Comparison of ENCODE assay signal across 8 mouse cellular contexts in the genomic region with DNA sequence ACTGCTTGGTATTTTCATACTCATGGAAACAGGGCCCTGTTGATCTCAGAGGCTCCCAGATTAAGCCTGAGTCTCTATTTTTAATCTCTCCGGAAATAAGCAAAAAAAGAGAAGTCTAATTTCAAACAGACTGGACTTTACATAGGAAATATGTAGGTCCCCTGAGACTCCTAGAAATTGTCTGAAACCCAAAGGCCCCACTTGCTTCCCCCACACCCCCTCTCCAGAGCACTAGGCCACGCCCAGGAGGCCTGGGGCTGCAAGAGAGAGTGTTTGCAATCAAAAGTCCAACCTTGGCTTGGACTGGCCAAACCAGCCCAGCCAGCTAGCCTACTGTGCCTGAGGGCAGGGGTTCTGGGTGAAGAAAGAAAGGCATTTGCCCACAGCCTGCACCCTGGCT.
DNase-seq lines count a peak whose midpoint lies in the region; ATAC-seq lines count a peak whose summit lies in the region.
"Had no signal": no experiment of that assay in that cellular context is flagged by ENCODE, and none has a peak within 500 bp of the region (broad histone marks: within the 10 kb centered on the region; RNA-seq: fewer than 3 reads in every experiment).

No protein-coding gene starts in this region.

- H3K9ac ChIP-seq in hindbrain, embryonic 11.5 days (ENCODE audit: low read depth, low read length) = no peak overlapping the region
- H3K9ac ChIP-seq in limb, embryonic 13.5 days = no peak overlapping the region; the same call in 1 of the 2 replicates
- H3K9ac ChIP-seq in stomach, embryonic 16.5 days (ENCODE audit: low read length) = peak overlapping the region; percentile 26; the same call in 1 of the 2 replicates

- H3K9me3 ChIP-seq in hindbrain, embryonic 11.5 days (ENCODE audit: control insufficient read depth, low read length) = no peaks in the 10 kb centered on the region
- H3K9me3 ChIP-seq in limb, embryonic 13.5 days = no peaks in the 10 kb centered on the region
- H3K9me3 ChIP-seq in stomach, embryonic 16.5 days (replicated peaks; ENCODE audit: control insufficient read depth, low read length) = no peaks in the 10 kb centered on the region

- H3K4me1 ChIP-seq in hindbrain, embryonic 11.5 days (replicated peaks; ENCODE audit: control insufficient read depth, insufficient read depth, low read length) = 0 out of 2 replicates have a peak, but pooled peaks cover 3% of the 10 kb centered on the region
- peaks cover 40% of the 10 kb centered on the region for H3K4me1 ChIP-seq in limb, embryonic 13.5 days
- H3K4me1 ChIP-seq in stomach, embryonic 16.5 days (ENCODE audit: control insufficient read depth, insufficient read depth, low read length) = peaks cover 20% of the 10 kb centered on the region

- no peak for ATAC-seq in hindbrain, embryonic 11.5 days (ENCODE audit: low FRiP score)
- no peak for ATAC-seq in limb, embryonic 13.5 days (ENCODE audit: low FRiP score, low read depth)
- ATAC-seq in stomach, embryonic 16.5 days (ENCODE audit: insufficient read depth, low FRiP score) = peak; percentile 86; the same call in 1 of the 2 replicates

- intact Hi-C loops in left cerebral cortex, postnatal 25 days (cut with DNase I) = no loop called here

- H3K27ac ChIP-seq in hindbrain, embryonic 11.5 days (ENCODE audit: low read depth, low read length) = 0 out of 2 replicates have a peak overlapping the region, but pooled peaks have one; percentile 14
- H3K27ac ChIP-seq in limb, embryonic 13.5 days = peak overlapping the region; percentile 82
- H3K27ac ChIP-seq in stomach, embryonic 16.5 days (ENCODE audit: low read length) = peak overlapping the region; percentile 86

- no peak overlapping the region for H3K4me2 ChIP-seq in hindbrain, embryonic 11.5 days (replicated peaks; ENCODE audit: low read depth, low read length)
- no peak overlapping the region for H3K4me2 ChIP-seq in limb, embryonic 13.5 days (replicated peaks)
- H3K4me2 ChIP-seq in stomach, embryonic 16.5 days (ENCODE audit: low read depth, low read length) = no peak overlapping the region

- no peak overlapping the region for H3K4me3 ChIP-seq in hindbrain, embryonic 11.5 days (ENCODE audit: low read depth, low read length)
- H3K4me3 ChIP-seq in limb, embryonic 13.5 days = no peak overlapping the region
- no peak overlapping the region for H3K4me3 ChIP-seq in stomach, embryonic 16.5 days (replicated peaks; ENCODE audit: low read length)
- H3K4me3 ChIP-seq: myocyte had no signal

- H3K36me3 ChIP-seq in hindbrain, embryonic 11.5 days (ENCODE audit: control insufficient read depth, insufficient read depth, low read length) = no peaks in the 10 kb centered on the region
- H3K36me3 ChIP-seq in limb, embryonic 13.5 days = no peaks in the 10 kb centered on the region
- H3K36me3 ChIP-seq in stomach, embryonic 16.5 days (ENCODE audit: control insufficient read depth, insufficient read depth, low read length) = no peaks in the 10 kb centered on the region

- no peaks in the 10 kb centered on the region for H3K27me3 ChIP-seq in hindbrain, embryonic 11.5 days (ENCODE audit: control insufficient read depth, insufficient read depth, low read length)
- H3K27me3 ChIP-seq in limb, embryonic 13.5 days = no peaks in the 10 kb centered on the region
- H3K27me3 ChIP-seq in stomach, embryonic 16.5 days (ENCODE audit: control insufficient read depth, insufficient read depth, low read length) = no peaks in the 10 kb centered on the region

- WGBS in hindbrain, embryonic 11.5 days = 68% methylated on average over 2 of the region's 2 CpGs
- WGBS in limb, embryonic 13.5 days = 38% methylated on average over 2 of the region's 2 CpGs
- WGBS in stomach, embryonic 16.5 days = 43% methylated on average over 2 of the region's 2 CpGs

- peak; percentile 59 for DNase-seq in 3T3-L1 (ENCODE audit: low read depth, low spot score)
- DNase-seq in B cell, adult 2 months = peak; percentile 64 to 67
- no peak for DNase-seq in hindbrain, embryonic 11.5 days (ENCODE audit: low spot score)
- DNase-seq in right cerebral cortex, postnatal 4 days = no peak
- no peak for DNase-seq in left cerebral cortex, postnatal 25 days (ENCODE audit: low spot score in 2 of 2)

Comparison
In these comparisons a context has a peak if more than half of its experiments do, and no peak if none do; other contexts are left out.
1. DNase-seq: peak in 3T3-L1 (single experiment) and B cell, adult 2 months (2 of 2); none in hindbrain, embryonic 11.5 days (single experiment), right cerebral cortex, postnatal 4 days (single experiment) and left cerebral cortex, postnatal 25 days (0 of 2).
2. H3K27ac ChIP-seq: peak in every context shown above with its lines; median percentile 86 in stomach, embryonic 16.5 days; 82 in limb, embryonic 13.5 days; 14 in hindbrain, embryonic 11.5 days.